Mouse (Mus musculus) neural tube, embryonic 12.5 days (tissue): ENCODE results near the gene Mgp. TPM values are rescaled to one million over a fixed set of nuclear protein-coding genes. Genes with fewer than 3 reads are reported as not detected.

Experiments used
- ATAC-seq: fragments of 200-750 bp; cut with Nextera tagmentation; 2 replicates; pipeline ENCODE4 v1.8.0; 2017; ENCODE audit warnings: low read depth, mild to moderate bottlenecking, moderate TSS enrichment, moderate library complexity; ENCODE audit not compliant: low FRiP score
- H3K27ac ChIP-seq: fragments of 300-500 bp; sonication (generic); 2 replicates; pipeline ENCODE4 v1.5.1; 2016
- H3K27me3 ChIP-seq: fragments of 300-500 bp; sonication (generic); replicated peaks from 2 replicates; pipeline ENCODE4 v1.6.1; 2016; ENCODE audit warnings: mild to moderate bottlenecking
- H3K36me3 ChIP-seq: fragments of 300-500 bp; sonication (generic); 2 replicates; pipeline ENCODE4 v1.6.1; 2016; ENCODE audit warnings: mild to moderate bottlenecking
- H3K4me1 ChIP-seq: fragments of 300-500 bp; sonication (generic); 2 replicates; pipeline ENCODE4 v1.6.1; 2016
- H3K4me2 ChIP-seq: fragments of 300-500 bp; sonication (generic); replicated peaks from 2 replicates; pipeline ENCODE4 v1.6.1; 2016; ENCODE audit warnings: mild to moderate bottlenecking
- H3K4me3 ChIP-seq: fragments of 300-500 bp; sonication (generic); 2 replicates; pipeline ENCODE4 v1.5.1; 2016
- H3K9ac ChIP-seq: fragments of 300-500 bp; sonication (generic); 2 replicates; pipeline ENCODE4 v1.6.1; 2016; ENCODE audit warnings: mild to moderate bottlenecking
- H3K9me3 ChIP-seq: fragments of 300-500 bp; sonication (generic); 2 replicates; pipeline ENCODE4 v1.6.1; 2016; ENCODE audit warnings: mild to moderate bottlenecking
- WGBS: fragments of 180-500 bp; shearing (Covaris S2); methylation state at CpG from one replicate; pipeline ENCODE4 v1.1.7; 2016; 5-methylcytosine and 5-hydroxymethylcytosine counted together
- polyA plus RNA-seq: library from polyadenylated mRNA; unstranded; fragments of >200 nt; fragmentation: Nextera tagmentation; extraction: Ambion mirVana; gene quantifications from 2 replicates; pipeline ENCODE4 v1.2.1, GENCODE M21; 2016

The Mgp gene
- polyA plus RNA-seq, 1 experiment from 2014 or later, result 8.8 TPM

DNA sequence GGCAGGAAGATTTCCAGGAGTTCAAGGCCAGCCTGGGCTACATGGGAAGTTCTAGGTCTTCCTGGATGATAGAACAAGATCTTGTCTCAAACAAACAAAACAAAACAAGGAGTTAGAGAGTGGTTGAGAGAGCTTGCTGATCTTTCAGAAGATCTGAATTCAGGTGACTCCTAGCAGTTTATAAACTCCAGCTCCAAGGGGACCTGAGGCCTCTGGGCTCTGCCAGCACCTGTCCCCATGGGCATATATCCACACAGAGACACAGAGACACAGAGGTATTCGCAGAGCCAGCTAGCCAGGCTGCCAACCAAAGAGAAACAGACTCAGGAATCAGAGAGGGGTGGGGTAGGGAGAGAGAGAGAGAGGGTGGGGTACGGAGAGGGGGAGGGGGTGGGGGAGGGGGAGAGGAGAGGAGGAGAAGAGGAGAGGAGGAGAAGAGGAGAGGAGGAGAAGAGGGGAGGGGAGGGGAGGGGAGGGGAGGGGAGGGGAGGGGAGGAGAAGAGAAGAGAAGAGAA is 37.2 kb upstream of the Mgp start:
- Histone ChIP-seq H3K4me3 (no peak overlapping the region), H3K9me3 (no peaks in the 10 kb centered on the region), H3K36me3 (no peaks in the 10 kb centered on the region), H3K4me1 (peaks cover 4% of the 10 kb centered on the region; the same call in 1 of the 2 replicates), H3K27ac (no peak overlapping the region), H3K27me3 (no peaks in the 10 kb centered on the region; the same call in 1 of the 2 replicates), H3K9ac (no peak overlapping the region), H3K4me2 (0 out of 2 replicates have a peak overlapping the region, but pooled peaks have one; percentile 53)
- WGBS, result 91% methylated on average over 1 of the region's 2 CpGs
- ATAC-seq, result no peak

DNA sequence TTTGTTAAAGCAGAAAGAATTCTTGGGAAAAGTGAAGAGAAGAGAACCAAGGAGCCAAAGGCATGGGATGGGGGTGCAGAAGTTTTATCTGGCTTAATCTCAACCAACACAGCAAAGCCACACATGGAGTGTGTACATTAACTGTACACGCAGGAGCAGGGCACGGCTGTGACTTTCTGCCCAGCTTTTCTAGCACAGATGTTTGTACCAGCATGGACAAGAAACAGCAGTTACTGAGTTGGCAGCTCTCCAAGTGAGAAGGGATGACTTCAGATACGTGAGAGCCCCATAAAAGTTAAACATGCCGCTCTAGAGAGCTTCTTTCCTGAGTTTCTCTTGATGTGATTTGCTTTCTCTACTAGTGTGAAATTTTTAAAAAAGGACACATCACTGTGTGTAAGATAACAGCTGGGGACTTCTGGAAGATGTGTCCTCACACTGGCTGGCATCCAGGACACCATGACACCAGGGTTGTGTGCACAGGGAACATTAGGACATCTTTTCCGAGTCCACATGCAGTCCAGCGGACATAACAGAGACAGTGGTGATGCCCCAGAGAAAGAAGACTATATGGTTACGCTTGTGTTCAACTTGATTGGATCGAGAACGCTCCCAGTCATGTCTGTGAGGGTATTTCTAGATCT is 34.7 kb upstream of the Mgp start:
- no peaks in the 10 kb centered on the region; the same call in 1 of the 2 replicates for H3K27me3 ChIP-seq
- no peaks in the 10 kb centered on the region for H3K36me3 ChIP-seq
- H3K9me3 ChIP-seq, result no peaks in the 10 kb centered on the region
- no peak overlapping the region for H3K4me3 ChIP-seq
- no peak overlapping the region for H3K4me2 ChIP-seq
- no peak overlapping the region for H3K9ac ChIP-seq
- H3K4me1 ChIP-seq, result peaks cover 4% of the 10 kb centered on the region; the same call in 1 of the 2 replicates
- WGBS, result 88% methylated on average over 9 of the region's 9 CpGs
- ATAC-seq, result no peak
- no peak overlapping the region for H3K27ac ChIP-seq

DNA sequence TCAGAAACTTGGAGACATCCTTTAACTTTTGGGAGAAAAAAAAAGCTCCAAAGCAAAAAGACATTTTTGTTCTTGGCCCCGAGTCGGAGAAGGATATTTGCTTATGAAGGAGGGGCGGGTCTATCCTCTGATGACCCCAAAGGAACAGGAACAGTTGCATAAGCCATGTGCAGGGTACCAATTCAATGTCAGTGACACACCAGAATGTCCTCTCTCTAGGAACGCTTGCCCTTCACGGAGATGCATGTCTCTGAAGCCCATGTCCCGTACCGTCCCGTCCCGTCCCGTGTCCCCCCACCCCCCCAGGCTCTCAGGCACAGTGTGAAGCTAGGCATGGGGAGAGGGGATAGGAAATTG is 31.3 kb upstream of the Mgp start:
- whole genome bisulfite sequencing, result 75% methylated on average over 10 of the region's 10 CpGs

DNA sequence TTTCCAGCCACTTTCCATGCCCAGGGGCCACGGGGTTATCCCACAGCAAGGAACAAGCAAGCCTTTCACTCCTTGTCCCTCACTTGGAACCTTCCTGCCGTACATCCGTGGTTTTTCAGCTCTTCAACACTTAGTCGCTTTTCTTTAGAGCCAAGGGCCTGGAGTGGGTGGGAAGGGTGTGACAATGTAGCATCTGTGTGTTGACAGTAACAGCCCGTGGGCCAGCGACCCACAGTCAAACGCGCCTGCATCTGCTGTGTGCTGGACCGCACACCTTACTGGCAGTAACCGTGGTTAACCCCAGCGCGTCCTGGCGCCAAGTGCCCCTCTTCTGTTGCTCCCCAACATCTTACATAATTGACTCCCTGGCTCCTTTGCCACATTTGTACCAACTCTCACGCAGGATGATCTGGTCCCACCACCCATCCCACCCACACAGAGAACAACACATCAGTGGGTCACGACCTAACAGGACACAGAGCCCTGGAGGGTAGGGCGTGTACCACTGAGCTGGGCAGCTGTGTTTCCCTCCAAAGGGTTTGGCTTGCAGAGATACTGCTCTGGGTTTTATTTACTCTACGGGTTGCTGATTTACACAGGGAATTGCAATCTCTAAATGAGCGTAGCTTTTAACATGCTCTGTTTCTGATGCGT is 30.8 kb upstream of the Mgp start:
- ATAC-seq, result no peak
- no peak overlapping the region for H3K4me2 ChIP-seq
- 83% methylated on average over 19 of the region's 19 CpGs for WGBS
- no peaks in the 10 kb centered on the region for H3K36me3 ChIP-seq
- H3K27ac ChIP-seq, result no peak overlapping the region
- no peaks in the 10 kb centered on the region for H3K4me1 ChIP-seq
- H3K27me3 ChIP-seq, result no peaks in the 10 kb centered on the region
- H3K9ac ChIP-seq, result no peak overlapping the region
- no peak overlapping the region for H3K4me3 ChIP-seq
- no peaks in the 10 kb centered on the region for H3K9me3 ChIP-seq

More for the DNA sequence above, 31.3 kb upstream of the Mgp start:
- Histone ChIP-seq H3K27me3 (no peaks in the 10 kb centered on the region), H3K4me2 (no peak overlapping the region), H3K9ac (no peak overlapping the region), H3K4me3 (no peak overlapping the region), H3K27ac (no peak overlapping the region), H3K9me3 (no peaks in the 10 kb centered on the region), H3K36me3 (no peaks in the 10 kb centered on the region), H3K4me1 (no peaks in the 10 kb centered on the region)
- no peak for ATAC-seq

DNA sequence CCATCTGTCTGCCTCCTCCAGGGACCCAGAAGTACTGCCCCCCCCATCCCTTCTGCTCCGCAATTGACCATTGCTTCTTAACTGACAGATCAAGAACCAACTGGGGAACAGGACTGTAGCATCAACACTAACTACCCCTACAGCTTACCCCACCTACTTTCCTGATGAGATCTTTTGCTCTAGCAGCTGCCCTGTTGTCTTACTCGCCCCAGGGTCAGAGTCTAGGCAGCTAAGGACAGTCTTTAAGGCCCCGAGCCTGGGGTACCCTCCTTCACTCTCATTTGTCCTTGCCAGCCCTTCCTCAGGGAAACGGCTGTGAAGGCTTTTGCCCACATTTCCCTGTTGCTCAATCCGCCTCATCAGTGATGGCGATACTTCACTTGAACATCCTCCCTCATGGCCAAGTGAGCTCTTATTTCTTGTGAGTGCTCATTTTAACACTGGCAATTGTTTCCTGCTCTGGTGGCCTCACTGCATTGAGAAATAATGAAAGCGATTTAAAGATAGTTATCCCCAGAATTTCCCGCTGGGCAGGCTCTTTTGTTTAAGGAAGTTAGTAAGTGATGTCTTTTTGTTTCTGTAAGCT is 28.4 kb upstream of the Mgp start:
- no peaks in the 10 kb centered on the region for H3K4me1 ChIP-seq
- ATAC-seq, result no peak
- no peak overlapping the region for H3K9ac ChIP-seq
- no peak overlapping the region for H3K27ac ChIP-seq
- WGBS, result 76% methylated on average over 8 of the region's 8 CpGs
- no peaks in the 10 kb centered on the region for H3K9me3 ChIP-seq
- H3K27me3 ChIP-seq, result no peaks in the 10 kb centered on the region
- no peaks in the 10 kb centered on the region for H3K36me3 ChIP-seq
- no peak overlapping the region for H3K4me3 ChIP-seq
- no peak overlapping the region for H3K4me2 ChIP-seq

DNA sequence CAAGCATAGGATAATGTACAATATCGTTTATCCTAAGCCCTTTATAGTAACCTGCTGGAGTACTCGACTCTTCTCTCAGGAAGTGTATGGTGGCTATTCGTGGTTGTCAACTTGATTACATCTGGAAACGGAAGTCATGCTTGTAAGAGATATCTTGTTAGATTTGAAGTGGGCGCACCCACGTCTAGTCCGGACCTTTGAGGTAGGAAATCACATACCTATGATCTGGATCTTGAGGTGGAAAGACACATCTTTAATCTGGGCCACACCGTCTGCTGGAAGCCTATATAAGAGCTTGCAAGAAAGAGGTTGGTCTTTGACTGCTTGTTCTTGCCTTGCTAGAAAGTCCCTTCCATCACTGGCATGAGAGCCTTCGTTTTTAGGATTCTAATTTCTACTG is 26.9 kb upstream of the Mgp start:
- Histone ChIP-seq H3K9me3 (no peaks in the 10 kb centered on the region), H3K36me3 (no peaks in the 10 kb centered on the region), H3K4me1 (no peaks in the 10 kb centered on the region), H3K4me3 (no peak overlapping the region), H3K27me3 (no peaks in the 10 kb centered on the region), H3K9ac (no peak overlapping the region), H3K4me2 (no peak overlapping the region), H3K27ac (no peak overlapping the region)
- 93% methylated on average over 9 of the region's 9 CpGs for WGBS
- ATAC-seq, result no peak

DNA sequence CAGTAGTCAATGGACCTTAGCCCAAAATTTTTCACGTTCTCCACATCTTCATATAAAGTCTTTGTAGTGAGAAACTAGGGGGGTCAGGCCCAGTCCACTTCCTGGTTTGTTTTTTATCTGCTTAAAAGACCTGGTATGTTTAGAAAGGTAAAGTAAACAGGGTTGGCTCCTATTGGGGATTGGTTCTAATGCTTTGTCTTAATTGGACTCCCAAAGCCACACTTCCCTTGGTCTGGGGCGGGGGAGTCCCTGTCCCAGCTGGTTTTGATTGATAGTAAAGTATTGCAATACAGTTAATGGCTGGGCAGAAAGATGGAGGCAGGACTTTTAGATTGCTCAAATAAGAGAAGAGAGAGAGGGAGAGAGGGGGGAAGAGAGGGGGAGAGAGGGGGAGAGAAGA is 25.4 kb upstream of the Mgp start:
- Histone ChIP-seq H3K4me3 (no peak overlapping the region), H3K36me3 (no peaks in the 10 kb centered on the region), H3K9me3 (no peaks in the 10 kb centered on the region), H3K4me1 (no peaks in the 10 kb centered on the region), H3K9ac (no peak overlapping the region), H3K27me3 (no peaks in the 10 kb centered on the region), H3K27ac (no peak overlapping the region), H3K4me2 (no peak overlapping the region)
- 85% methylated on average over 2 of the region's 2 CpGs for WGBS
- no peak for ATAC-seq

DNA sequence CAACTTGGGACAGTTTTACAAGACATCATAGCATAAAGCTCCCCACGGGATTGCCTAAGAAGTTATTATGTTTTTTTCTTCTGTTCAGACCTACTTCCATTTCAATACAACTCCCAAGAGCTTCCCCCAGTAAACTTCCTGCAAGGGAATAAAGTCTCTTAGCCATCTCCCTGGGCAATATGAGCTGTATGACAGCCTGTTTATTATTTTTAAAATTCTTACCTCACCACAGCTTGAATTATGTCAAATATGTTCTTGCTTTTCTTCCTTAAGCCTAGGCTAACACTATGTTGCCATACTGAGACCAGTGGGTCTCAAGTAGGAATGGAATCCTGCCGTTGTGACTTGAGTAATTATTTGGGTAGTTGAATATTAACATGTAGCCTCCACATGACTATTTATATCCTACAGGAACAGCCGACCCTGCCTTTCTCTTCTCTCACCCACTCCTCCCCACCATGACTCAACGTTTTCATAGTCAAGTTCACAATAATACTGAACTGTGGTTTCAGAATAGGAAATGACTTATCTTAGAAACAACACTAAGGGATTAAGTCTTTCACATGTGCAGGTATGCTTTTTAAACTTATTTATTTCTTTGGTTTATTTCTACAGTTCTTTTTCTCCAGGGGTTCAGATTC is 24.9 kb upstream of the Mgp start:
- H3K27ac ChIP-seq, result no peak overlapping the region
- no peaks in the 10 kb centered on the region for H3K9me3 ChIP-seq
- 78% methylated on average over 4 of the region's 4 CpGs for WGBS
- no peak overlapping the region for H3K9ac ChIP-seq
- no peak overlapping the region for H3K4me3 ChIP-seq
- no peaks in the 10 kb centered on the region for H3K36me3 ChIP-seq
- H3K4me1 ChIP-seq, result no peaks in the 10 kb centered on the region
- no peak overlapping the region for H3K4me2 ChIP-seq
- ATAC-seq, result no peak
- H3K27me3 ChIP-seq, result no peaks in the 10 kb centered on the region

DNA sequence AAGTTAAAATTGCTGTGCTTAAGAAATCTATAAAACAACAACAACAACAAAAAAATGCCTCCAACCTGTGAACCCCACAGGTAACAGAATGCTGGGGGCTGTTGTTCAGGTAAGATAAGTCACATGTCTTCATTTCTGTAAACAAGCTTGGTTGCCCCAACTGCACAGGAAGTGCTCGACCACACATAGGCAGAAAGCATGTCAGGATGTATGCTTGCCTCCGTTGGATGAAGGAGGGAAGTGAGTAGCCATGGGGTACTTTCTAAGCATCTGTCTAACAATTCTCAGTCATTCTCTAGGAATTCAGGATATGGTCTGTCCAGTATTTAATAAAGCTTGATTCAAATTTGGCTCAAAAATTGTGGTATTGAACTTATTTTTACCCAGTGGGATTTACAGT is 23.3 kb upstream of the Mgp start:
- Histone ChIP-seq H3K27ac (no peak overlapping the region), H3K27me3 (no peaks in the 10 kb centered on the region), H3K9ac (no peak overlapping the region), H3K36me3 (no peaks in the 10 kb centered on the region), H3K4me3 (no peak overlapping the region), H3K4me1 (no peaks in the 10 kb centered on the region), H3K4me2 (no peak overlapping the region), H3K9me3 (no peaks in the 10 kb centered on the region)
- ATAC-seq, result no peak
- WGBS, result 87% methylated on average over 2 of the region's 2 CpGs

DNA sequence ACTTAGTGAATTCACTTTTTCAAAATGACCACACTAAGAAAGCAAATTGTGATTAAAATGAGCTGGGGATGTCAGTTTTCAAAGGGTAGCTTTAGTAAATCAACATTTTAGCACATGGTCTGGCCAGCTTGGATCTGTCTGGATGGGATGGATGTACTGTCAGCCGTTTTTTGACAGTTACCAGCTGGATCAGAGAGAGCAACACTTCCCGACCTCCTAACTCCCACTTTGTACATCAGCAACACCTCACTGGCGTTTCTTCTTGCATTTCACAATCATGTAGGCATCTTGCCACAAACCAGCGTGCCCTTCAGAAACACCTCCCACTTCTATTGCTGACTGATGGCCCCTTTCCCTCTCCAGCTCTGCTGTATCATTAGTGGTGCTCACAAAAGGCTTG is 22.6 kb upstream of the Mgp start:
- Histone ChIP-seq H3K4me1 (no peaks in the 10 kb centered on the region), H3K9me3 (no peaks in the 10 kb centered on the region), H3K27ac (no peak overlapping the region), H3K27me3 (no peaks in the 10 kb centered on the region), H3K4me3 (no peak overlapping the region), H3K9ac (no peak overlapping the region), H3K4me2 (no peak overlapping the region), H3K36me3 (no peaks in the 10 kb centered on the region)
- ATAC-seq, result no peak
- WGBS, result 72% methylated on average over 4 of the region's 4 CpGs

DNA sequence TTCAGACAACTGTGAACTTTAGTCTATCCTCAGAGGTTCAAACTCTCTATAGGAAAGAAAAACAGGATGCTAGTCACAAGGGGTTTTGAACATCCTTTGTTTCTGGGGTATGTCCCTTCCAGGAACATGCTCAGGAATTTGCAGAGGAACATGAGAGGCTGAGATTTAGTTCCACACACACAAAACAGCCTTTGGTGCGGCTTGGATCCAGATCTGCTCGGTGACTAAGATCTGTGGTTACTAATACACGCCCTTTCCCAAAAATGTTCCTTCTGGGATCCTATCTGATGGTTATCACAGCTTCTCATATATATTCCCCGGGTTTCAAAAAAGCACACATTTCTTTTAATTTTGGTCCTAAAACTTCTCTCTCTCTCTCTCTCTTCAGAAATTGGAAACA is 22.2 kb upstream of the Mgp start:
- Histone ChIP-seq H3K36me3 (no peaks in the 10 kb centered on the region), H3K27me3 (no peaks in the 10 kb centered on the region), H3K4me3 (no peak overlapping the region), H3K9me3 (no peaks in the 10 kb centered on the region), H3K4me1 (no peaks in the 10 kb centered on the region), H3K9ac (no peak overlapping the region), H3K27ac (no peak overlapping the region), H3K4me2 (no peak overlapping the region)
- WGBS, result 90% methylated on average over 4 of the region's 4 CpGs
- ATAC-seq, result no peak

DNA sequence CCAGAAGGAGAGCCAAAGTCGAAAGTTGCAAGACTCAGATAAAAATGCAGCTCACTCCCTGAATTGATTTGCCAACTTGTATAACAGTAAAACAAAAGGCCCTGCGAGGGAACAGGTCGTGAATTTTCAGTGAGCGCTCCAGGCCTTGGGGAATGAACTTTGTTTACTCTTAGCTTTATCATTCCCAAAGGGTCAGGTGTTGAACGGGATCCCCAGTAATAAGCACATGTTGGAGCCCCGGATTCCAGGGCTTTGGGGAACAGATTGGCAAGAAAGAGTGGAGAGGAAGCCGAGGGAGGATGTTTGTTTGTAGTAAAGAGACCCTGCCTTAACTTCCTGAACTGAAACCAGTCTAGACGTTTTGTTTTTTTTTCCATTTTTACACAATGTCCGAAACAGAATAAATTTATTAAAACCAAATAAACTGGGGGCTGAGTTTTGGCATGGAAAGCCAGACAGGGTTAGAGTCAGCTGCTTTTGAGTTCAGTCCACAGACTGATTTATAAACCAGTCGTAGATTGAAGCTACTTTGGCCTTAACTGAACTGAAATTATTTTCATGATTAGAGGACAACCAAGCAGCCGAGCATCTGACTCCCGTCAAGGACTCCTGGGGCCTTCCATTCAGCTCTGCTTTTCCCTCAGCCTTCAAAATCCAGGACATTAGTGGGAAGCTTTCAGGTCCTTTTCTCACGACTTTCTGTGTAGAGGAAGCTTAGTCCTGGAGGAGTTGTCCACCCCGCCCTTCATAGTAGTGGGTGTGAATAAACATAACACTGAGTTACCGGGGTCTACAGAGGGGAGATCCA is 19.1 kb upstream of the Mgp start:
- Histone ChIP-seq H3K36me3 (no peaks in the 10 kb centered on the region), H3K9ac (no peak overlapping the region), H3K27me3 (no peaks in the 10 kb centered on the region), H3K27ac (no peak overlapping the region), H3K4me1 (no peaks in the 10 kb centered on the region), H3K4me2 (no peak overlapping the region), H3K9me3 (no peaks in the 10 kb centered on the region), H3K4me3 (no peak overlapping the region)
- 65% methylated on average over 15 of the region's 15 CpGs for WGBS
- ATAC-seq, result no peak
